Mouse (Mus musculus): ENCODE measurements at regions not wholly inside any gene's neighbourhood (a gene's known extent, or its start where the extent isn't known, plus 50 kb on each side); places are given as distances from the start of the nearest gene placed in this dataset.

- no peak for TF ChIP-seq CTCF (IDR thresholded peaks at IDR 0.05; ENCODE audit: borderline replicate concordance, insufficient read depth, low read depth, low read length)
- no peak for TF ChIP-seq POLR2A (IDR thresholded peaks at IDR 0.05; ENCODE audit: borderline replicate concordance, insufficient read depth, low read length)
Observed at GRCm38 (mm10) chr15:20095764-20096163, 353.3 kb upstream of the Cdh12 start.
